Mouse (Mus musculus) myocyte (in vitro differentiated cells): ENCODE data around the gene Stxbp5.

Experiments used
- E2F4 ChIP-seq: IDR thresholded peaks from one replicate; pipeline ENCODE4 v1.6.1; 2011; ENCODE audit warnings: mild to moderate bottlenecking, control low read depth, moderate library complexity; ENCODE audit not compliant: insufficient read depth
- MYOG ChIP-seq, 3 experiments: IDR thresholded peaks; one replicate each; pipeline ENCODE4 v1.6.1; 2011; ENCODE audit warnings: control low read depth in 2 of 3, low read depth in 2 of 3, mild to moderate bottlenecking in 2 of 3; ENCODE audit not compliant: insufficient read length in 2 of 3, control insufficient read depth in 1 of 3, insufficient read depth in 1 of 3
- POLR2A ChIP-seq: IDR thresholded peaks from one replicate; pipeline ENCODE4 v1.6.1; 2011; ENCODE audit warnings: low read depth, mild to moderate bottlenecking, control low read depth, moderate library complexity; ENCODE audit not compliant: insufficient read length
- POLR2AphosphoS2 ChIP-seq: IDR thresholded peaks from one replicate; pipeline ENCODE4 v1.6.1; 2011; ENCODE audit warnings: low read depth, control low read depth; ENCODE audit not compliant: insufficient read length
- REST ChIP-seq: IDR thresholded peaks from one replicate; pipeline ENCODE4 v1.6.1; 2011; ENCODE audit warnings: mild to moderate bottlenecking, control low read depth, moderate library complexity; ENCODE audit not compliant: insufficient read depth, insufficient read length
- SRF ChIP-seq: IDR thresholded peaks from one replicate; pipeline ENCODE4 v1.6.1; 2011; ENCODE audit warnings: low read depth; ENCODE audit not compliant: control insufficient read depth, insufficient read length
- TCF3 ChIP-seq: IDR thresholded peaks from one replicate; pipeline ENCODE4 v1.6.1; 2011; ENCODE audit warnings: low read depth, control low read depth; ENCODE audit not compliant: insufficient read length
- USF1 ChIP-seq: IDR thresholded peaks from one replicate; pipeline ENCODE4 v1.6.1; 2011; ENCODE audit warnings: low read depth, mild to moderate bottlenecking, control low read depth, moderate library complexity

DNA sequence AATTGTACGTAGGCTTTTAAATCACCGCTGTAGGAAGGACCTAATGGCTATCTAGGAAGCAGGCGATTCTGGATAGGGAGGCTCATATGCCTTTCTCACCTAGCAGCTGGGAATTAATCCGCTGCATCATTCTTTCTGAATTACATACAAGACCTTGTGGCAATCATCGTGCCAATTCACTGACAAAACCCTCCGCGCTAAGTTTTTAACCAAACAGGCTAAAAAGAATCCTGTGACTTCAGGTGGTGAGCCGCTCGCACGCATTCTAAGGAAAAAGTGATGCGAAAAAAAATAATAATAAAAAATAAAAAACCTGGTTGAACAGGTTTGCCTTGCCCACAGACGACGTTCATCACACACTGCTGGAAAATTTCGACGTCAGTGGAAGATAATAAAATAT is 1.1 kb downstream of the Stxbp5 start:
- TF ChIP-seq POLR2A = no peak
- no peak for TF ChIP-seq USF1
- TF ChIP-seq MYOG (IDR thresholded peaks at IDR 0.05; ENCODE audit: control insufficient read depth in 1 of 3, insufficient read depth in 1 of 3, insufficient read length in 2 of 3, low read depth in 2 of 3) = no peak
- no peak for TF ChIP-seq REST
- no peak for TF ChIP-seq POLR2AphosphoS2
- TF ChIP-seq TCF3 = no peak
- TF ChIP-seq SRF = no peak
- TF ChIP-seq E2F4 = no peak
